Mouse (Mus musculus) MEL (cell line): ENCODE data around the gene Csmd2. TPM values are rescaled to one million over a fixed set of nuclear protein-coding genes. Genes with fewer than 3 reads are reported as not detected.

Experiments
- DNase-seq: peaks from one replicate; pipeline ENCODE4 v3.0.0; 2011; ENCODE audit warnings: low read depth, low spot score
- H3K27ac ChIP-seq: 2 replicates; pipeline ENCODE4 v1.5.1; 2012; ENCODE audit warnings: low read depth, mild to moderate bottlenecking, control low read depth, low read length, moderate library complexity; ENCODE audit not compliant: control insufficient read depth
- H3K27me3 ChIP-seq, 2 experiments: fragments of 150-350 bp in 1 of 2; sonication (generic) in 1 of 2; 2 replicates each; pipeline ENCODE4 v1.6.1; 2012; ENCODE audit warnings: low read length in 2 of 2, mild to moderate bottlenecking in 2 of 2, improper control_type of control experiment in 1 of 2, moderate library complexity in 1 of 2; ENCODE audit not compliant: insufficient read depth in 2 of 2, control insufficient read depth in 1 of 2
- H3K36me3 ChIP-seq, 2 experiments: 2 replicates each; pipeline ENCODE4 v1.6.1; 2012 to 2014; ENCODE audit warnings: low read length in 2 of 2, improper control_type of control experiment in 1 of 2, inconsistent platforms in 1 of 2, mild to moderate bottlenecking in 1 of 2; ENCODE audit not compliant: insufficient read depth in 2 of 2, control insufficient read depth in 1 of 2
- H3K4me1 ChIP-seq, 2 experiments: fragments of 150-350 bp in 1 of 2; sonication (generic) in 1 of 2; 2 replicates each; pipeline ENCODE4 v1.6.1; 2012; ENCODE audit warnings: low read length in 2 of 2, improper control_type of control experiment in 1 of 2, mild to moderate bottlenecking in 1 of 2; ENCODE audit not compliant: insufficient read depth in 2 of 2, control insufficient read depth in 1 of 2
- H3K4me3 ChIP-seq, 2 experiments: fragments of 150-350 bp in 1 of 2; sonication (generic) in 1 of 2; 2 replicates each; pipeline ENCODE4 v1.5.1; 2012; ENCODE audit warnings: low read depth in 2 of 2, low read length in 2 of 2, mild to moderate bottlenecking in 2 of 2, moderate library complexity in 2 of 2, control low read depth in 1 of 2, improper control_type of control experiment in 1 of 2; ENCODE audit not compliant: control insufficient read depth in 1 of 2, insufficient read depth in 1 of 2
- H3K79me2 ChIP-seq: 2 replicates; pipeline ENCODE4 v1.6.1; 2012; ENCODE audit warnings: mild to moderate bottlenecking, low read length, moderate library complexity; ENCODE audit not compliant: control insufficient read depth, poor library complexity, insufficient read depth
- H3K9ac ChIP-seq: 2 replicates; pipeline ENCODE4 v1.6.1; 2012; ENCODE audit warnings: low read depth, mild to moderate bottlenecking, control low read depth, low read length, moderate library complexity; ENCODE audit not compliant: control insufficient read depth, poor library complexity, severe bottlenecking
- H3K9me3 ChIP-seq: fragments of 150-350 bp; sonication (generic); replicated peaks from 2 replicates; pipeline ENCODE4 v1.6.1; 2012; ENCODE audit warnings: mild to moderate bottlenecking, low read length, improper control_type of control experiment, moderate library complexity; ENCODE audit not compliant: insufficient read depth
- CHD2 ChIP-seq: IDR thresholded peaks from 2 replicates; pipeline ENCODE4 v1.6.1; 2011; ENCODE audit warnings: low read length, improper control_type of control experiment
- E2F4 ChIP-seq: IDR thresholded peaks from 2 replicates; pipeline ENCODE4 v1.6.1; 2011; ENCODE audit warnings: low read depth, low read length, improper control_type of control experiment, borderline replicate concordance
- ELF1 ChIP-seq: IDR thresholded peaks from 2 replicates; pipeline ENCODE4 v1.6.1; 2014; ENCODE audit warnings: low read depth, mild to moderate bottlenecking, inconsistent platforms, low read length, improper control_type of control experiment, moderate library complexity
- JUND ChIP-seq: IDR thresholded peaks from 2 replicates; pipeline ENCODE4 v1.6.1; 2011; ENCODE audit warnings: low read depth, mild to moderate bottlenecking, improper control_type of control experiment, low read length
- KAT2A ChIP-seq: conservative IDR thresholded peaks from 2 replicates; pipeline ENCODE4 v1.6.1; 2012; ENCODE audit warnings: low read depth, low read length, improper control_type of control experiment, inconsistent platforms
- MAX ChIP-seq: IDR thresholded peaks from 2 replicates; pipeline ENCODE4 v1.6.1; 2011; ENCODE audit warnings: low read length, improper control_type of control experiment
- MEF2A ChIP-seq: IDR thresholded peaks from 2 replicates; pipeline ENCODE4 v1.6.1; 2014; ENCODE audit warnings: low read depth, mild to moderate bottlenecking, inconsistent platforms, low read length, improper control_type of control experiment; ENCODE audit not compliant: poor library complexity, insufficient replicate concordance, severe bottlenecking; ENCODE audit errors: extremely low read depth
- MXI1 ChIP-seq: IDR thresholded peaks from 2 replicates; pipeline ENCODE4 v1.6.1; 2011; ENCODE audit warnings: mild to moderate bottlenecking, low read depth, low read length, improper control_type of control experiment
- MYB ChIP-seq: IDR thresholded peaks from 2 replicates; pipeline ENCODE4 v1.6.1; 2011; ENCODE audit warnings: mild to moderate bottlenecking, low read depth, low read length, improper control_type of control experiment
- MYC ChIP-seq: IDR thresholded peaks from 2 replicates; pipeline ENCODE4 v1.6.1; 2011; ENCODE audit warnings: low read depth, mild to moderate bottlenecking, low read length, improper control_type of control experiment, moderate library complexity
- POLR2A ChIP-seq, 2 experiments: IDR thresholded peaks; 2 replicates each; pipeline ENCODE4 v1.6.1; 2011 to 2012; ENCODE audit warnings: low read length in 2 of 2, mild to moderate bottlenecking in 2 of 2, control low read depth in 1 of 2, improper control_type of control experiment in 1 of 2, low read depth in 1 of 2, moderate library complexity in 1 of 2; ENCODE audit not compliant: control insufficient read depth in 1 of 2, insufficient read depth in 1 of 2, poor library complexity in 1 of 2
- POLR2AphosphoS2 ChIP-seq: IDR thresholded peaks from 2 replicates; pipeline ENCODE4 v1.6.1; 2011; ENCODE audit warnings: low read length, improper control_type of control experiment
- POLR2AphosphoS5 ChIP-seq: IDR thresholded peaks from 2 replicates; pipeline ENCODE4 v1.6.1; 2012; ENCODE audit warnings: low read depth, borderline replicate concordance, mild to moderate bottlenecking, inconsistent platforms, low read length, moderate library complexity, mixed read lengths
- RCOR1 ChIP-seq: IDR thresholded peaks from 2 replicates; pipeline ENCODE4 v1.6.1; 2012; ENCODE audit warnings: low read depth, mild to moderate bottlenecking, inconsistent platforms, low read length, improper control_type of control experiment
- SMC3 ChIP-seq: IDR thresholded peaks from 2 replicates; pipeline ENCODE4 v1.6.1; 2011; ENCODE audit warnings: low read depth, low read length, improper control_type of control experiment
- TBP ChIP-seq: IDR thresholded peaks from 2 replicates; pipeline ENCODE4 v1.8.0; 2011; ENCODE audit warnings: low read depth, low read length, improper control_type of control experiment
- TCF12 ChIP-seq: IDR thresholded peaks from 2 replicates; pipeline ENCODE4 v1.6.1; 2014; ENCODE audit warnings: low read depth, mild to moderate bottlenecking, inconsistent platforms, low read length, improper control_type of control experiment, moderate library complexity
- USF2 ChIP-seq, 2 experiments: IDR thresholded peaks; 2 replicates each; pipeline ENCODE4 v1.6.1; 2011 to 2012; ENCODE audit warnings: improper control_type of control experiment in 2 of 2, low read length in 2 of 2, borderline replicate concordance in 1 of 2, inconsistent platforms in 1 of 2, low read depth in 1 of 2, mild to moderate bottlenecking in 1 of 2; ENCODE audit not compliant: insufficient read depth in 1 of 2
- ZKSCAN1 ChIP-seq: IDR thresholded peaks from 2 replicates; pipeline ENCODE4 v1.6.1; 2012; ENCODE audit warnings: low read depth, mild to moderate bottlenecking, inconsistent platforms, low read length, improper control_type of control experiment, moderate library complexity
- ZMIZ1 ChIP-seq: IDR thresholded peaks from 2 replicates; pipeline ENCODE4 v1.6.1; 2012; ENCODE audit warnings: low read depth, mild to moderate bottlenecking, inconsistent platforms, low read length, improper control_type of control experiment, moderate library complexity
- polyA plus RNA-seq, 2 experiments: library from polyadenylated mRNA; stranded (reverse) in 1 of 2; unstranded in 1 of 2; fragments of >175 nt in 1 of 2; fragments of >200 nt in 1 of 2; gene quantifications; 2 replicates each; pipeline versions ENCODE4 v1.2.1 to v1.2.4; 2012; ENCODE audit warnings: low replicate concordance in 2 of 2, low read depth in 1 of 2; ENCODE audit not compliant: insufficient read length in 2 of 2, insufficient read depth in 1 of 2, missing spikeins in 1 of 2
- total RNA-seq: library from RNA; depleted of rRNA; stranded (reverse); fragments of 300-350 nt; gene quantifications from 2 replicates; pipeline ENCODE4 v1.2.3, GENCODE M21; 2012

Gene Csmd2
- total and polyA plus RNA-seq, 3 experiments = not detected

DNA sequence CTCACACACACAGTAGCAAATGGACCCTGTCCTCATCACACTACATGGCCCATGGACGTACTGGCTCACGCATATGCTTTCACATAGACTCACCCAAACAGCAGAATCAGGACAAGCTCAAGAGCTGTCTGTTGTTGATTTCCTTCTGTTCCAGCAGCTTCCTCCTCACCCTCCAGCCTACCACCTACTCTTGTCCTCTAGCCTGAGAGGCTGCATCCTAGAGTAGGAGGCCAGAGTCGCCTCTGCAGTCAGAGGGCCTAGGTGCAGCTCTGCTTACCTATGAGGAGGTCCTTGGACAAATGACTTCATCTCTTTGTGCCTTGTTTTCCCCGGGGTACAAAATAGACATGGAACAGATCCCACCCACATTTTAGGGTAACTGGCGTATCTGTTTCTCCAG lies 403.8 kb downstream of the Csmd2 start:
- H3K79me2 ChIP-seq = no peaks in the 10 kb centered on the region

GRCm38 (mm10) chr4:128392279-128392678 lies 404.6 kb downstream of the Csmd2 start:
- H3K9me3 ChIP-seq = no peaks in the 10 kb centered on the region
- no peaks in the 10 kb centered on the region for H3K36me3 ChIP-seq
- H3K27me3 ChIP-seq = no peaks in the 10 kb centered on the region
- DNase-seq = no peak
- H3K4me3 ChIP-seq = no peak overlapping the region
- no peak overlapping the region for H3K27ac ChIP-seq
- H3K9ac ChIP-seq = no peak overlapping the region
- TF ChIP-seq TCF12 (no peak), SMC3 (no peak), ZMIZ1 (no peak), KAT2A (no peak)
- H3K4me1 ChIP-seq = no peaks in the 10 kb centered on the region
- H3K79me2 ChIP-seq = no peaks in the 10 kb centered on the region

More for the DNA sequence above, 403.8 kb downstream of the Csmd2 start:
- DNase-seq = no peak
- TF ChIP-seq ELF1 (no peak), ZMIZ1 (no peak), MXI1 (no peak), USF2 (IDR thresholded peaks at IDR 0.05; ENCODE audit: borderline replicate concordance in 1 of 2, insufficient read depth in 1 of 2, low read depth in 1 of 2, low read length in 2 of 2) (no peak), POLR2AphosphoS2 (no peak), MYB (no peak), MEF2A (no peak), POLR2AphosphoS5 (no peak), ZKSCAN1 (no peak), E2F4 (no peak), TCF12 (no peak), JUND (no peak), MYC (no peak), SMC3 (no peak), MAX (no peak), POLR2A (IDR thresholded peaks at IDR 0.05; ENCODE audit: control insufficient read depth in 1 of 2, insufficient read depth in 1 of 2, low read depth in 1 of 2, low read length in 2 of 2, poor library complexity in 1 of 2) (no peak), TBP (no peak), CHD2 (no peak), RCOR1 (no peak)
- H3K4me1 ChIP-seq = no peaks in the 10 kb centered on the region
- H3K9ac ChIP-seq = no peak overlapping the region
- H3K27ac ChIP-seq = no peak overlapping the region
- no peak overlapping the region for H3K4me3 ChIP-seq
- H3K27me3 ChIP-seq = no peaks in the 10 kb centered on the region
- no peaks in the 10 kb centered on the region for H3K9me3 ChIP-seq
- H3K36me3 ChIP-seq = no peaks in the 10 kb centered on the region
